Comparison of ENCODE assay signal across 16 mouse cellular contexts in the genomic region with DNA sequence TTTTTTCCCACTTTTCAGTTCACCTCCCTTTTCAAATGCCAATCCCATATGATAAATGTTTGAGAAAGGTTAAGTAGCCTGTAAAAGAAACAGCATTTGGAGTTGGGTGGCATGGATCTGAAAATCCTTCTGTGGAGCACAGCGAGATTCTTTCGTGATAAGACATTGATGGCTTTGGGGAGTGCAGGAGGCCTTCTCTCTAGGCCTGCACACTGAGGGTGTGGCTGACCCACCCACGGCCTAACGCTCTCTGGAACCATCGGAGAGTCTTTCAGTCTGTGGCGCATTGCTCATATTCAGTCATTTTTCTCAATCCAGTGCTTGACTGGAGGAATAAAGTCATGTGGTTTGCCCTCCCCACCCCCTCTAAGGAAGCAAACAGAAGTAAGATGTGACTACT.
A peak's percentile ranks its signal among the peaks of the same experiment; 100 is the strongest.
DNase-seq lines count a peak whose midpoint lies in the region; ATAC-seq and TF ChIP-seq lines count a peak whose summit lies in the region.
"Had no signal": no experiment of that assay in that cellular context is flagged by ENCODE, and none has a peak within 500 bp of the region (broad histone marks: within the 10 kb centered on the region; RNA-seq: fewer than 3 reads in every experiment).

No protein-coding gene starts in this region.

- peaks cover 7% of the 10 kb centered on the region; the same call in 1 of the 2 replicates for H3K27me3 ChIP-seq in forebrain, embryonic 13.5 days
- H3K27me3 ChIP-seq in forebrain, embryonic 12.5 days: peaks cover 9% of the 10 kb centered on the region
- H3K27me3 ChIP-seq in hindbrain, embryonic 13.5 days: no peaks in the 10 kb centered on the region
- H3K27me3 ChIP-seq in hindbrain, embryonic 12.5 days: no peaks in the 10 kb centered on the region
- H3K27me3 ChIP-seq in testis, adult 2 months (ENCODE audit: control insufficient read depth, insufficient read depth, low read length): no peaks in the 10 kb centered on the region
- H3K27me3 ChIP-seq: embryonic facial prominence, embryonic 12.5 days; heart, embryonic 15.5 days; Patski had no signal

- ATAC-seq in forebrain, embryonic 13.5 days: no peak
- no peak for ATAC-seq in forebrain, embryonic 12.5 days (ENCODE audit: low FRiP score)
- no peak for ATAC-seq in hindbrain, embryonic 13.5 days (ENCODE audit: low FRiP score)
- ATAC-seq in hindbrain, embryonic 12.5 days (ENCODE audit: low FRiP score): no peak
- ATAC-seq: activated CD4-positive, CD25-positive, alpha-beta regulatory T cell, adult 4 months; Patski had no signal

- WGBS in forebrain, embryonic 13.5 days: 82% methylated on average over 6 of the region's 6 CpGs
- WGBS in forebrain, embryonic 12.5 days: 89% methylated on average over 6 of the region's 6 CpGs
- WGBS in hindbrain, embryonic 13.5 days: 89% methylated on average over 6 of the region's 6 CpGs
- WGBS in hindbrain, embryonic 12.5 days: 92% methylated on average over 6 of the region's 6 CpGs

- no peak overlapping the region for H3K27ac ChIP-seq in forebrain, embryonic 13.5 days
- H3K27ac ChIP-seq in forebrain, embryonic 12.5 days: no peak overlapping the region
- peak overlapping the region; percentile 35; the same call in 1 of the 2 replicates for H3K27ac ChIP-seq in hindbrain, embryonic 13.5 days
- H3K27ac ChIP-seq in hindbrain, embryonic 12.5 days: no peak overlapping the region
- H3K27ac ChIP-seq in testis, adult 2 months (ENCODE audit: control insufficient read depth, insufficient read depth, low read depth, low read length): no peak overlapping the region
- H3K27ac ChIP-seq: embryonic facial prominence, embryonic 12.5 days; heart, adult 2 months; heart, embryonic 15.5 days; hindbrain, postnatal 0 days had no signal

- no peak overlapping the region for H3K4me3 ChIP-seq in forebrain, embryonic 13.5 days
- H3K4me3 ChIP-seq in forebrain, embryonic 12.5 days (replicated peaks): no peak overlapping the region
- H3K4me3 ChIP-seq in hindbrain, embryonic 13.5 days: no peak overlapping the region
- H3K4me3 ChIP-seq in hindbrain, embryonic 12.5 days: no peak overlapping the region
- peak overlapping the region; percentile 22 for H3K4me3 ChIP-seq in testis, adult 2 months (ENCODE audit: control insufficient read depth, low read depth, low read length)
- H3K4me3 ChIP-seq: embryonic facial prominence, embryonic 12.5 days; heart, adult 2 months; heart, embryonic 15.5 days had no signal

- TF ChIP-seq POLR2A in testis, adult 2 months (IDR thresholded peaks at IDR 0.05; ENCODE audit: control insufficient read depth, low read depth, low read length): no peak

- TF ChIP-seq CTCF in testis, adult 2 months (IDR thresholded peaks at IDR 0.05; ENCODE audit: control insufficient read depth, insufficient read depth, insufficient replicate concordance, low read depth, low read length): no peak

- peak overlapping the region; percentile 30; the same call in 1 of the 2 replicates for H3K4me2 ChIP-seq in forebrain, embryonic 13.5 days
- H3K4me2 ChIP-seq in forebrain, embryonic 12.5 days: no peak overlapping the region
- no peak overlapping the region for H3K4me2 ChIP-seq in hindbrain, embryonic 13.5 days
- no peak overlapping the region for H3K4me2 ChIP-seq in hindbrain, embryonic 12.5 days (replicated peaks)
- H3K4me2 ChIP-seq: embryonic facial prominence, embryonic 12.5 days; heart, embryonic 11.5 days; heart, embryonic 15.5 days had no signal

- intact Hi-C loops in left cerebral cortex, postnatal 4 days (cut with DNase I): no loop called here

- DNase-seq in testis, postnatal 10 days (ENCODE audit: low spot score): no peak
- DNase-seq in left cerebral cortex, postnatal 4 days: no peak
- DNase-seq in urinary bladder, adult 2 months (ENCODE audit: low spot score): no peak
- DNase-seq: kidney, adult 11 months had no signal

- no peaks in the 10 kb centered on the region for H3K36me3 ChIP-seq in forebrain, embryonic 13.5 days (ENCODE audit: poor library complexity, severe bottlenecking)
- H3K36me3 ChIP-seq in forebrain, embryonic 12.5 days (replicated peaks): no peaks in the 10 kb centered on the region
- H3K36me3 ChIP-seq in hindbrain, embryonic 13.5 days: no peaks in the 10 kb centered on the region
- H3K36me3 ChIP-seq in hindbrain, embryonic 12.5 days: no peaks in the 10 kb centered on the region
- H3K36me3 ChIP-seq in testis, adult 2 months (ENCODE audit: control insufficient read depth, insufficient read depth, low read length): no peaks in the 10 kb centered on the region
- H3K36me3 ChIP-seq: embryonic facial prominence, embryonic 12.5 days; heart, embryonic 15.5 days had no signal

- peaks cover 20% of the 10 kb centered on the region for H3K4me1 ChIP-seq in forebrain, embryonic 13.5 days
- H3K4me1 ChIP-seq in forebrain, embryonic 12.5 days: peaks cover 15% of the 10 kb centered on the region
- peaks cover 21% of the 10 kb centered on the region; the same call in 1 of the 2 replicates for H3K4me1 ChIP-seq in hindbrain, embryonic 13.5 days (replicated peaks)
- H3K4me1 ChIP-seq in hindbrain, embryonic 12.5 days: peaks cover 22% of the 10 kb centered on the region
- H3K4me1 ChIP-seq in testis, adult 2 months (ENCODE audit: control insufficient read depth, insufficient read depth, low read length): peaks cover 6% of the 10 kb centered on the region

- H3K9ac ChIP-seq in forebrain, embryonic 13.5 days: no peak overlapping the region
- H3K9ac ChIP-seq in forebrain, embryonic 12.5 days: no peak overlapping the region
- no peak overlapping the region for H3K9ac ChIP-seq in hindbrain, embryonic 13.5 days
- H3K9ac ChIP-seq in hindbrain, embryonic 12.5 days: no peak overlapping the region
- H3K9ac ChIP-seq: embryonic facial prominence, embryonic 12.5 days; heart, embryonic 15.5 days had no signal

- H3K9me3 ChIP-seq in forebrain, embryonic 13.5 days (replicated peaks): no peaks in the 10 kb centered on the region
- no peaks in the 10 kb centered on the region for H3K9me3 ChIP-seq in forebrain, embryonic 12.5 days
- H3K9me3 ChIP-seq in hindbrain, embryonic 13.5 days: no peaks in the 10 kb centered on the region
- no peaks in the 10 kb centered on the region for H3K9me3 ChIP-seq in hindbrain, embryonic 12.5 days (replicated peaks)
- H3K9me3 ChIP-seq: embryonic facial prominence, embryonic 12.5 days; heart, embryonic 15.5 days had no signal
